Mouse (Mus musculus) embryonic facial prominence, embryonic 12.5 days (tissue): ENCODE data around the gene Rsph14. TPM values are rescaled to one million over a fixed set of nuclear protein-coding genes. Genes with fewer than 3 reads are reported as not detected.

ENCODE experiments used
- ATAC-seq: fragments of 200-750 bp; cut with Nextera tagmentation; 2 replicates; pipeline ENCODE4 v1.8.0; 2017; ENCODE audit not compliant: insufficient number of reproducible peaks, insufficient read depth, low FRiP score, low TSS enrichment
- H3K27ac ChIP-seq: fragments of 300-500 bp; sonication (generic); 2 replicates; pipeline ENCODE4 v1.5.1; 2016; ENCODE audit warnings: mild to moderate bottlenecking
- H3K27me3 ChIP-seq: fragments of 300-500 bp; sonication (generic); 2 replicates; pipeline ENCODE4 v1.6.1; 2016; ENCODE audit warnings: mild to moderate bottlenecking, moderate library complexity
- H3K36me3 ChIP-seq: fragments of 300-500 bp; sonication (generic); 2 replicates; pipeline ENCODE4 v1.6.1; 2016; ENCODE audit warnings: mild to moderate bottlenecking
- H3K4me1 ChIP-seq: fragments of 300-500 bp; sonication (generic); 2 replicates; pipeline ENCODE4 v1.6.1; 2016
- H3K4me2 ChIP-seq: fragments of 300-500 bp; sonication (generic); replicated peaks from 2 replicates; pipeline ENCODE4 v1.6.1; 2016; ENCODE audit warnings: mild to moderate bottlenecking, moderate library complexity
- H3K4me3 ChIP-seq: fragments of 300-500 bp; sonication (generic); 2 replicates; pipeline ENCODE4 v1.5.1; 2016; ENCODE audit warnings: mild to moderate bottlenecking
- H3K9ac ChIP-seq: fragments of 300-500 bp; sonication (generic); 2 replicates; pipeline ENCODE4 v1.6.1; 2016; ENCODE audit warnings: mild to moderate bottlenecking, moderate library complexity
- H3K9me3 ChIP-seq: fragments of 300-500 bp; sonication (generic); 2 replicates; pipeline ENCODE4 v1.6.1; 2016; ENCODE audit warnings: mild to moderate bottlenecking, moderate library complexity
- WGBS: fragments of 180-500 bp; shearing (Covaris S2); methylation state at CpG from one replicate; pipeline ENCODE4 v1.1.7; 2016; 5-methylcytosine and 5-hydroxymethylcytosine counted together
- polyA plus RNA-seq: library from polyadenylated mRNA; unstranded; fragments of >200 nt; fragmentation: Nextera tagmentation; extraction: Ambion mirVana; gene quantifications from 2 replicates; pipeline ENCODE4 v1.2.1, GENCODE M21; 2016

Gene Rsph14
- polyA plus RNA-seq, 1 experiment from 2014 or later: not detected

GRCm38 (mm10) chr10:74987698-74988470 lies 44.5 kb downstream of the Rsph14 start:
- Histone ChIP-seq H3K27me3 (0 out of 2 replicates have a peak, but pooled peaks cover 3% of the 10 kb centered on the region), H3K4me2 (no peak overlapping the region), H3K9me3 (no peaks in the 10 kb centered on the region), H3K4me1 (peaks cover 6% of the 10 kb centered on the region), H3K27ac (no peak overlapping the region), H3K9ac (0 out of 2 replicates have a peak overlapping the region, but pooled peaks have one; percentile 15), H3K4me3 (no peak overlapping the region), H3K36me3 (0 out of 2 replicates have a peak, but pooled peaks cover 6% of the 10 kb centered on the region)
- 77% methylated on average over 13 of the region's 14 CpGs for WGBS
- ATAC-seq: 0 out of 2 replicates have a peak, but pooled peaks have one; percentile 23

GRCm38 (mm10) chr10:74983176-74983575 lies 49.2 kb downstream of the Rsph14 start:
- Histone ChIP-seq H3K27ac (no peak overlapping the region), H3K4me2 (no peak overlapping the region), H3K27me3 (0 out of 2 replicates have a peak, but pooled peaks cover 3% of the 10 kb centered on the region), H3K9ac (no peak overlapping the region), H3K4me1 (no peaks in the 10 kb centered on the region), H3K4me3 (no peak overlapping the region), H3K9me3 (no peaks in the 10 kb centered on the region), H3K36me3 (no peaks in the 10 kb centered on the region)
- no peak for ATAC-seq
- WGBS: 71% methylated on average over 8 of the region's 8 CpGs

- H3K36me3 ChIP-seq: no peaks in the 10 kb centered on the region
- 0 out of 2 replicates have a peak, but pooled peaks cover 3% of the 10 kb centered on the region for H3K27me3 ChIP-seq
- ATAC-seq: no peak
- H3K4me1 ChIP-seq: no peaks in the 10 kb centered on the region
- H3K4me2 ChIP-seq: no peak overlapping the region
- H3K9ac ChIP-seq: no peak overlapping the region
- WGBS: 87% methylated on average over 12 of the region's 12 CpGs
- H3K4me3 ChIP-seq: no peak overlapping the region
- H3K27ac ChIP-seq: no peak overlapping the region
- H3K9me3 ChIP-seq: no peaks in the 10 kb centered on the region
Measured at GRCm38 (mm10) chr10:74981159-74981558, 51.2 kb downstream of the Rsph14 start.

GRCm38 (mm10) chr10:74978056-74978455 lies 54.3 kb downstream of the Rsph14 start:
- Histone ChIP-seq H3K27me3 (0 out of 2 replicates have a peak, but pooled peaks cover 3% of the 10 kb centered on the region), H3K9ac (no peak overlapping the region), H3K4me1 (peaks cover 3% of the 10 kb centered on the region; the same call in 1 of the 2 replicates), H3K4me2 (no peak overlapping the region), H3K36me3 (no peaks in the 10 kb centered on the region), H3K9me3 (no peaks in the 10 kb centered on the region), H3K4me3 (no peak overlapping the region), H3K27ac (no peak overlapping the region)
- ATAC-seq: no peak
- WGBS: 88% methylated on average over 4 of the region's 4 CpGs

- 83% methylated on average over 7 of the region's 7 CpGs for WGBS
- H3K27ac ChIP-seq: no peak overlapping the region
- H3K9ac ChIP-seq: no peak overlapping the region
- no peaks in the 10 kb centered on the region for H3K9me3 ChIP-seq
- no peaks in the 10 kb centered on the region for H3K36me3 ChIP-seq
- peaks cover 3% of the 10 kb centered on the region; the same call in 1 of the 2 replicates for H3K4me1 ChIP-seq
- no peak for ATAC-seq
- H3K4me3 ChIP-seq: no peak overlapping the region
- H3K4me2 ChIP-seq: no peak overlapping the region
- 0 out of 2 replicates have a peak, but pooled peaks cover 3% of the 10 kb centered on the region for H3K27me3 ChIP-seq
Measured at GRCm38 (mm10) chr10:74976429-74976828, 56.0 kb downstream of the Rsph14 start.

GRCm38 (mm10) chr10:74975626-74976025 lies 56.8 kb downstream of the Rsph14 start:
- Histone ChIP-seq H3K4me2 (no peak overlapping the region), H3K27me3 (0 out of 2 replicates have a peak, but pooled peaks cover 3% of the 10 kb centered on the region), H3K9me3 (no peaks in the 10 kb centered on the region), H3K9ac (no peak overlapping the region), H3K4me3 (no peak overlapping the region), H3K27ac (no peak overlapping the region), H3K36me3 (no peaks in the 10 kb centered on the region), H3K4me1 (peaks cover 3% of the 10 kb centered on the region; the same call in 1 of the 2 replicates)
- WGBS: 74% methylated on average over 7 of the region's 7 CpGs
- ATAC-seq: no peak

GRCm38 (mm10) chr10:74973026-74973425 lies 59.4 kb downstream of the Rsph14 start:
- 73% methylated on average over 6 of the region's 6 CpGs for WGBS
- Histone ChIP-seq H3K4me1 (peaks cover 6% of the 10 kb centered on the region), H3K27ac (no peak overlapping the region), H3K4me3 (no peak overlapping the region), H3K4me2 (no peak overlapping the region), H3K27me3 (peaks cover 12% of the 10 kb centered on the region), H3K9me3 (no peaks in the 10 kb centered on the region), H3K36me3 (no peaks in the 10 kb centered on the region), H3K9ac (no peak overlapping the region)
- ATAC-seq: no peak

GRCm38 (mm10) chr10:74969266-74969665 lies 63.1 kb downstream of the Rsph14 start:
- Histone ChIP-seq H3K27me3 (peaks cover 19% of the 10 kb centered on the region), H3K9ac (no peak overlapping the region)

GRCm38 (mm10) chr10:74967651-74968267 lies 64.6 kb downstream of the Rsph14 start:
- 3% methylated on average over 25 of the region's 25 CpGs for WGBS
- peak; percentile 11; the same call in 1 of the 2 replicates for ATAC-seq

More at GRCm38 (mm10) chr10:74969266-74969665, 63.1 kb downstream of the Rsph14 start:
- Histone ChIP-seq H3K27ac (no peak overlapping the region), H3K9me3 (no peaks in the 10 kb centered on the region), H3K36me3 (no peaks in the 10 kb centered on the region), H3K4me1 (peaks cover 10% of the 10 kb centered on the region), H3K4me3 (no peak overlapping the region), H3K4me2 (no peak overlapping the region)
- 83% methylated on average over 2 of the region's 2 CpGs for WGBS
- no peak for ATAC-seq

GRCm38 (mm10) chr10:74966850-74967451 lies 65.4 kb downstream of the Rsph14 start, which contains the start of gene Gnaz:
Gene Gnaz (plus strand): TSS chr10:74967177.
- peak; percentile 96 for ATAC-seq
- Histone ChIP-seq H3K9ac (peak within 1 kb of the TSS; percentile 59), H3K4me2 (peak within 1 kb of the TSS; percentile 95), H3K27ac (no peak within 1 kb of the TSS), H3K27me3 (peaks cover 22% of the 10 kb centered on the region), H3K4me3 (peak within 1 kb of the TSS; percentile 65), H3K36me3 (no peaks in the 10 kb centered on the region), H3K4me1 (peaks cover 10% of the 10 kb centered on the region), H3K9me3 (no peaks in the 10 kb centered on the region)
- under 1% methylated on average over 78 of the region's 83 CpGs for WGBS

More at GRCm38 (mm10) chr10:74967651-74968267, 64.6 kb downstream of the Rsph14 start:
- peak overlapping the region; percentile 59 for H3K9ac ChIP-seq
- no peak overlapping the region for H3K27ac ChIP-seq
- peaks cover 10% of the 10 kb centered on the region for H3K4me1 ChIP-seq
- H3K4me3 ChIP-seq: peak overlapping the region; percentile 65
- H3K9me3 ChIP-seq: no peaks in the 10 kb centered on the region
- H3K36me3 ChIP-seq: no peaks in the 10 kb centered on the region
- peak overlapping the region; percentile 95 for H3K4me2 ChIP-seq
- peaks cover 22% of the 10 kb centered on the region for H3K27me3 ChIP-seq

GRCm38 (mm10) chr10:74964380-74964779 lies 68.0 kb downstream of the Rsph14 start:
- Histone ChIP-seq H3K27ac (no peak overlapping the region), H3K4me1 (peaks cover 10% of the 10 kb centered on the region), H3K4me2 (no peak overlapping the region), H3K36me3 (no peaks in the 10 kb centered on the region), H3K9ac (no peak overlapping the region), H3K9me3 (no peaks in the 10 kb centered on the region), H3K27me3 (peaks cover 22% of the 10 kb centered on the region), H3K4me3 (no peak overlapping the region)
- ATAC-seq: no peak
- 83% methylated on average over 1 of the region's 1 CpGs for WGBS
